Mouse (Mus musculus) embryo, embryonic 10.5 days (tissue): ENCODE data around the gene Slc29a2.

Experiments used
- DNase-seq: peaks from one replicate; pipeline ENCODE4 v3.0.0-alpha.2; 2015; ENCODE audit warnings: low spot score

Slc29a2 gene

GRCm38 (mm10) chr19:5032686-5033085 is 9.0 kb downstream of the Slc29a2 start:
- DNase-seq, result no peak

GRCm38 (mm10) chr19:5036577-5036976 is 12.9 kb downstream of the Slc29a2 start:
- DNase-seq, result no peak

- DNase-seq, result peak; percentile 97
Measured at GRCm38 (mm10) chr19:5037678-5038571, 14.3 kb downstream of the Slc29a2 start.

- peak; percentile 95 for DNase-seq
Measured at GRCm38 (mm10) chr19:5038709-5039156, 15.1 kb downstream of the Slc29a2 start, which contains the start of the genes B4gat1 and AC124502.3. Gene B4gat1, plus strand, starts transcription at chr19:5038826. Gene AC124502.3, plus strand, starts transcription at chr19:5038891.

GRCm38 (mm10) chr19:5039301-5040114 is 15.8 kb downstream of the Slc29a2 start:
- DNase-seq, result peak; percentile 35

- peak; percentile 98 for DNase-seq
Measured at GRCm38 (mm10) chr19:5040862-5041523, 17.3 kb downstream of the Slc29a2 start, which contains the start of gene Brms1. Gene Brms1, plus strand, starts transcription at chr19:5041354.

- DNase-seq, result no peak
Measured at GRCm38 (mm10) chr19:5041588-5041987, 17.9 kb downstream of the Slc29a2 start.

- DNase-seq, result no peak
Measured at GRCm38 (mm10) chr19:5045531-5045930, 21.9 kb downstream of the Slc29a2 start.

- DNase-seq, result no peak
Measured at GRCm38 (mm10) chr19:5048138-5049056, 24.7 kb downstream of the Slc29a2 start.

GRCm38 (mm10) chr19:5049325-5049724 is 25.7 kb downstream of the Slc29a2 start:
- no peak for DNase-seq

- DNase-seq, result peak; percentile 77
Measured at GRCm38 (mm10) chr19:5050047-5050905, 26.6 kb downstream of the Slc29a2 start, which contains the start of gene Rin1. Gene Rin1, plus strand, starts transcription at chr19:5050481.

- DNase-seq, result no peak
Measured at GRCm38 (mm10) chr19:5051031-5051430, 27.4 kb downstream of the Slc29a2 start.

- no peak for DNase-seq
Measured at GRCm38 (mm10) chr19:5051515-5051914, 27.9 kb downstream of the Slc29a2 start.

GRCm38 (mm10) chr19:5052166-5052822 is 28.6 kb downstream of the Slc29a2 start:
- DNase-seq, result no peak

- no peak for DNase-seq
Measured at GRCm38 (mm10) chr19:5052853-5053252, 29.2 kb downstream of the Slc29a2 start.

GRCm38 (mm10) chr19:5053909-5054308 is 30.2 kb downstream of the Slc29a2 start:
- DNase-seq, result peak; percentile 68

- peak; percentile 89 for DNase-seq
Measured at GRCm38 (mm10) chr19:5056251-5056650, 32.6 kb downstream of the Slc29a2 start.

GRCm38 (mm10) chr19:5057876-5058775 is 34.5 kb downstream of the Slc29a2 start:
- DNase-seq, result no peak
